Mouse (Mus musculus) T-helper 17 cell (primary cell): ENCODE measurements at regions not wholly inside any gene's neighbourhood (a gene's known extent, or its start where the extent isn't known, plus 50 kb on each side); places are given as distances from the start of the nearest gene placed in this dataset.

ENCODE experiments used
- in situ Hi-C, 2 experiments: fragments of 300-600 bp; cut with MboI, MseI; formaldehyde crosslinking; loops; 1 replicate in 1 of 2; 2 replicates in 1 of 2; pipeline ENCODE4 v1.15.1; 2025; ENCODE audit warnings: high pct_unique_total_duplicates in 2 of 2

- in situ Hi-C loops, result no loop called here
These were observed 150.4 kb downstream of the Dusp6 start for GRCm38 (mm10) chr10:99413455-99413854.

DNA sequence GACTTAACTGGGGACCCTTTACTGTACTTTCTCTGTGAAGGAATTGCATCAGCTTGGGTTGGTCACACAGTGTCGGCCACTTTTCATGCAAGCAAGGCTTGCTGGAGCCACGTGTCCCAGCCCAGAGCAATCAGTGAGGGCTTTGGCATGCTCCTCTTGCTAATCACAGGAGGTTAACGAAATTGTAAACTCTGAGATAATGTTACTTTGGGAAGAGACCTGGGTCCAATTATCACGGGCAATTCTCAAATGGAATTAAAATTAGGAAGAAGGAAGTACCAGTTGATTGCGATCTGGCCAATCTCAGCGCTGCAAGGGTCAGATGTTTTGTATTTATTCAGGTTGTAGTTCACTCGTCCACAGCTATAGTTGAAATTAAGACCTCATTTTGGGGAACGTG is 153.2 kb downstream of the Dusp6 start:
- in situ Hi-C loops, result no loop called here

DNA sequence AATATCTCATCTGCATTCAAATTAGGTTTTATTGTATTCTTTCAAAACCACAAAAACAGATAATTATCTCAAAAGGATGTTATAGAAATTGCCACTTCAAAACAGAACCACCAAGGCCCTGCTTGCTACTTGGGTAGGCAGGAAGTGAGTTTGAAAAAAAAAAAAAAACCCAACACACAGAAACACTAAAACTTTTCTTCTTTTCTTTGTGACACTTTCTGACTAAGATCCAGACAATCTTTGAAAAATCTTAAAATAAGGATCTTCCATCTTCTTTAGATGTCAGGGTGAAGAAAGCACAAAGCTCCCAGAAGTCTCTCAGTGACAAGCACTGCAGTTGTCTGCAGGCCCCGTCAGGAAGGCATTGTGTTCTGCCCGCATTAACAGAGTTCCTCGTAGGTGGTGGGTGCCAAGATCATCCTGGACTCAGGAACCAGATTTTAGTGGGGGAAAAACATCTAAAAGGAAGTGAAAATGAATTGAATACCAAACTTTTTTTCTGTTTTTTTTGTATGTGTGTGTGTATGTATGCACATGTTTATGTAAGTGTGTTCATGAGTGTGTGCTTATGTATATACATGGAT is 154.0 kb downstream of the Dusp6 start:
- in situ Hi-C loops, result no loop called here

- in situ Hi-C loops, result no loop called here
These were observed 154.6 kb downstream of the Dusp6 start for GRCm38 (mm10) chr10:99417591-99417990.

GRCm38 (mm10) chr10:99418497-99418896 is 155.5 kb downstream of the Dusp6 start:
- in situ Hi-C loops, result no loop called here

DNA sequence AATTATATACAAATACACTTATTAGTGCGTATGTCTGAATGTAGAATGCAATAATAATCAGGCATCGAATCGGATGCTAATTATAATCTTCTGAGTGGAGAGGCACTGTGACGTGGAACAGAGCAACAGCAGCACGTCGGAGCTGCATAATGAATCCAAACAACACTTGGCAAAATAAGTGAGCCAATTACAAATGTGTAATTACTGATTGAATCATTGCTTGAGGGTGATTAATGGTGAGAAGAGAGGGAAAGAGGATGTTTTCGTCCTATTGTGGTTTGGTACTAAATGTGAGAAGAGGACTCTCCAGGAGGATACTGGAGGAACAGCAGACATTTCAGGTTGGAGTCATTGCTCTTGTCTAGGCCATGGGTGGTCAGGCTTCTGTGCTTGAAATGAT is 156.5 kb downstream of the Dusp6 start:
- in situ Hi-C loops, result no loop called here

- in situ Hi-C loops, result no loop called here
These were observed 160.4 kb downstream of the Dusp6 start for GRCm38 (mm10) chr10:99423406-99423805.

- in situ Hi-C loops, result no loop called here
These were observed 162.2 kb downstream of the Dusp6 start for GRCm38 (mm10) chr10:99425265-99425664.

GRCm38 (mm10) chr10:99430175-99430574 is 167.1 kb downstream of the Dusp6 start:
- in situ Hi-C loops, result no loop called here

DNA sequence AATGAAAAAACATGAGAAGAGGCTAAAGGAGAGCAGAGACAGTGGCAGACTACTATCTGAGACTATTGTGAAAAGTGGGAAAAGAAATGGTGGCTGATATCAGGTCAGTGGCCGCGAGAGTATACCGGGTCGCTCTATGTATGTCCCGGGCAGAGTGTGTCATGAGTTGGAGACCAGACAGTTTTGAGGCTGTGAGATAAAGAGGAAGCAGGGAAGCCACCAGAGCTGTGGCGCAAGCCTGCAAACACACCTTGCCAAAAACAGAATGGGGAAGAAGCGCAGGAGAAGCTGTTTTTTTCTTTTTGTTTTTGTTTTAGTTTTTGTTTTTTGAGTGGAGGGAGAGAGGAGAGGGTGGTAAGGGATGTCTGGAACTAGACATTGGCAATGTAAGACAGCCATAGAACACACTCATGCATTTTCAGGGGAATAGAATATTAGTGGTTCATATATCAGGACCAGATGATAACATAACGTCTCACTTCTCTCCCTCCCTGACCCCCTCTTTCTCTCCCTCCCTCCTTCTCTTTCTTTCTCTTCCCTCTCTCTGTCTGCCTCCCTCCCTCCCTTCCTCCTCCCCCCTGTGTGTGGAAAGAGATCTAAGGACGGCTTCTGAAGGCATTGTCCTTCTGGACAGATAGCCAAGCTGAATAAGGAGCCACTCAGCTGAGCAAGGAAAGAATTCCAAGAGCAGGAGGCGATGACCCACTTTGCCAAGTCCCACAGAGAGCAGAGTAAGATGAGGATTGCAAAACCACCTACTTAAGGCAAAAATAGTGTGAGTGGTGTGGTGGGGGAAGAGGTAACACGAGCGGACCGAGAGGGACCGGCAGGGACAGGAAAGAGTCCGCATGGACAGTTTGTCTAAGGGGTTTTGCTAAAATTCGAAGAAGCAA is 167.9 kb downstream of the Dusp6 start:
- in situ Hi-C loops, result no loop called here

GRCm38 (mm10) chr10:99437060-99437459 is 174.0 kb downstream of the Dusp6 start:
- in situ Hi-C loops, result no loop called here

GRCm38 (mm10) chr10:99440169-99440568 is 177.1 kb downstream of the Dusp6 start:
- in situ Hi-C loops, result no loop called here

DNA sequence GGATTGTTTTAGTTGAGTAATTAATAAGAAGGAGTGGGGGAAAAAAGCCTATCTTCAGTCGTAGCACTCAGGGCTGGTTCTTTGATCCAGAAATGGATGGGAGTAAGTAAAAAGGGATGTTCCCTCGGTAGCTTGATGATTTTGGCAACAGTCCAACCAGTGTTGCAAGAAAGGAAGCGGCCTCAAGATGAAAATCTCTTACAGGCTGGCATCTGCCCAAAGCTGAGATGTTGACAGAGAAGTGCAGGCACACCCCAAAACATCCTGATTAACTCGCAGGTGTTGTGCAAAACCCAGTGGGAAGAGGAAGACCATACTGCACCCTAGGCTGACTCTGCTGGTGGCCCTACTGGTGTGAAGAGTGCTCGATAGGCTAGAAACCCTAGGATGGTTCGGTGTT is 178.0 kb downstream of the Dusp6 start:
- in situ Hi-C loops, result no loop called here

GRCm38 (mm10) chr10:99441931-99442330 is 178.9 kb downstream of the Dusp6 start:
- in situ Hi-C loops, result no loop called here

DNA sequence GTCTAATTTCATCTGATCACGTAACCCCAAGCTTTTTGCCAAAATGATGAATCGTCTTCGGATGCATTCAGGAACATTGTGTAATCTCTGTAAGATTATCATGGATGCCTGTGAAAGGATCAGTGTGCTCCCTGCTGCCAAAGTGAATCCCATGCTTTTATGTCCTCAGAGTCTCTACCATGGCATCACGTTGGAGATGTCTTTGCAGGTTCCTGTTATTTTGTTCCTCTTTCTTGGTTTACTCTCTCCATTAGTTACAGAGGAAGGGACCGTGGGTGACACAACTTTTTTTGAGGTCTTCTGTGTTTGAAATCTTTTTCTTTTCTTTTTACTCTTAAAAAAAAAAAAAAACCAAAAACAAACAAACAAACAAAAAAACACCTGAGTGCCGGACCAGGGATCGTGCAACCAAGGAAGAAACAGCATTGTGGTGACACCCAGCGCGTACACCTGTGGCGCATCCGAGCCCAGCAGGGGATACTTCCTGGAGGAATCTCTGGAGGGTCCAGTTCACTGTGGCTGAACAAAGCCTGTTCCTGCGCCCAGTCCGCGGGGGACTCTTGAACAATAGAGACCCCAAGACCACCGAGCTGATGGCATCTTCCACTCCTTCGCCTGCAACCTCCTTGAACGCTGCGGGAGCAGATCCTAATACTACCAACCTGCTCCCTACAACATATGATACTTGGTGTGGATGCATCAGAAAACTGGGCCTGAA is 180.6 kb downstream of the Dusp6 start:
- in situ Hi-C loops, result no loop called here

- in situ Hi-C loops, result no loop called here
These were observed 187.9 kb downstream of the Dusp6 start for GRCm38 (mm10) chr10:99450714-99451625.

GRCm38 (mm10) chr10:99451639-99452417 is 188.8 kb downstream of the Dusp6 start:
- in situ Hi-C loops, result no loop called here

DNA sequence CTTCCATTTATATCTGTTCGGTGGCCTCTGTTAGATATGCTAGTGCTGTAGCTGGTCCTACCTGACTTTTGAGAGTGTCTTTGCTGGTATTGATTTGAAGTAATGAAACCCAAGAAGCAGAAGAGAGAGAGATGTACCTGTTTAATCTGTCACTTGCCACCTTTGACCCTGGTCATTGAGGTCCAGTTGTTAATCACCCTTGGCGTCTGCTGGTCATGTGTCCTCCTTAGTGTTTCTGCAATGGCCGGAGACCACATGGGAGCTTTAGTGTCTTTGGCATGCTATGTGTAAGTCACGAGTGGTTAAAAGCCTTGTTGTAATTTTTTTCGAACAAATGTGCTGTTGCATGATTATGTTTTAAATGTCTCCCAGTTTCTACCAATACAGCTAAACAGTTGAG is 193.1 kb downstream of the Dusp6 start:
- in situ Hi-C loops, result loop anchor here in 1 of 2 experiments (5.0 kb wide), 1 partner anchor 59 kb away; no protein-coding TSS in a partner anchor

GRCm38 (mm10) chr10:99458047-99458446 is 195.0 kb downstream of the Dusp6 start:
- in situ Hi-C loops, result loop anchor here in 1 of 2 experiments (5.0 kb wide), 1 partner anchor 61 kb away; no protein-coding TSS in a partner anchor

DNA sequence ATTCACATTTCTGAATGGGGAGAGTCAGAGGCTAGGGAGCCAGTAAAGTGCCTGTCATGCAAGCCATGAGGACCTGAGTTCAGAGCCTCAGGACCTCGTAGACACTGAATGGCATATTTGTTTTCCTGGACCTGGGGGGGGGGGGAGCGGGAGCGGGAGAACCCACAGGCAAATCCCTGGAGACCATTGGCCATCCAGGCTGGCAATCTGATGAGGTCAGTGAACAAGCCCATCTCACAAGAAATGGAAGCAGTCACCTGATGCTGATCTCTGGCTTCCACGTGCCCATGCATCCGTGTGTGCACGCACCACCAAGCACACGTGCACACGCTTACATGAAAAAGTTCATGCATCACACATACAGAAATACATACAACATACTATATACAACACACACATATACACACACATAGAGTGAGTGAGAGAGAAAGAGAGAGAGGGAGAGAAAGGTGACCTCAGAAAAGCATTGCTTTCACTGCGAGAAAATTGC is 196.2 kb downstream of the Dusp6 start:
- in situ Hi-C loops, result loop anchor here in 1 of 2 experiments (5.0 kb wide), 1 partner anchor 62 kb away; no protein-coding TSS in a partner anchor
